Mouse (Mus musculus) kidney, adult 2 months (tissue): ENCODE data around the gene Chka.

Experiments
- CTCF ChIP-seq: fragments of 200-500 bp; conservative IDR thresholded peaks from 2 replicates; pipeline ENCODE4 v1.5.1; 2011; ENCODE audit warnings: low read depth, mild to moderate bottlenecking, control low read depth, low read length, moderate library complexity, mixed read lengths; ENCODE audit not compliant: insufficient read depth, insufficient read length
- POLR2A ChIP-seq: fragments of 200-500 bp; IDR thresholded peaks from one replicate; pipeline ENCODE4 v1.6.1; 2011; ENCODE audit warnings: low read depth, low read length, control low read depth

DNA sequence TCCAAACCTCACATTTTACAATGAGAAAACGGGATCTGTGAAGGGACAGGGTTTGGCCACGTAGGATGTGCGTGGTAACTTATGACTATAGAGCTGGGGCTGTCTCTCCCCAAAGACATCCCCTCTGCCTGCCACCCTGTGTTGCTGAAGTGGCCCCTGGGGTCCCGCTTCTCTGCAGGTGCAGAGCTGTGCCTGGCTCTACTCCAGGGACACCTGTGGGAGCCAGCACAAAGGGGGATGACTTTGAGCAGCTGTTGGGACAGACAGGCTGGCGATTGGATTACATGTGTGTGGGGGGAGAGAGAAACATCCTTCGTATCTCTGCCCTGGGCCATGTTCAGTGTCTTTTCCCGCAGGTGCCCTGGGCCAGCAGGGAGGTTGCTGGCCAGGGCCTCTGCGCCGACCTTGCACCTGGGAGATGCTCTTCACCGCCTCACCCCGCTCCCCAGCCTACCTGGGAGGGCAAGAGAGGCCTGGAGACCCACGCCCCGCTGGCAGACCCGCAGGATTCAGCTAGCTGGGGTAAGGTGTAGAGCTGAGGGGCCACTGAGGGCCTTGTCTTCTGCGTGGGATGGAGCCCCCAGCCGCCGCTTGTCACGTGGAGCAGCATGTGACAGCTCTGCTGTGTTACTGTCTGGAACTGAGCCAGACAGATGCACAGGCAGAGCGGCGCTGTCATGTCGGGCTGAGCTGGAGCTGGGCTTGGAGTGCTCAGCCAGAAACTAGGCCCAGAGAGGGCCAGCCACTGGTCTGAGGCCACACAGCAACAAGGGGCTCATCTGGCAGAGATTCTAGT lies 78.9 kb downstream of the Chka start:
- TF ChIP-seq CTCF (no peak), POLR2A (no peak)
